Mouse (Mus musculus): ENCODE results near the gene Myo9a. TPM values are rescaled to one million over a fixed set of nuclear protein-coding genes. Genes with fewer than 3 reads are reported as not detected.
"Not testable (repeated sequence)": the region's sequence is repeated elsewhere in the genome, so short reads cannot be mapped to it uniquely, and the experiment has no call there.

Myo9a gene
- total RNA-seq, 2 experiments from 2014 or later = 61.0 to 65.7 TPM

DNA sequence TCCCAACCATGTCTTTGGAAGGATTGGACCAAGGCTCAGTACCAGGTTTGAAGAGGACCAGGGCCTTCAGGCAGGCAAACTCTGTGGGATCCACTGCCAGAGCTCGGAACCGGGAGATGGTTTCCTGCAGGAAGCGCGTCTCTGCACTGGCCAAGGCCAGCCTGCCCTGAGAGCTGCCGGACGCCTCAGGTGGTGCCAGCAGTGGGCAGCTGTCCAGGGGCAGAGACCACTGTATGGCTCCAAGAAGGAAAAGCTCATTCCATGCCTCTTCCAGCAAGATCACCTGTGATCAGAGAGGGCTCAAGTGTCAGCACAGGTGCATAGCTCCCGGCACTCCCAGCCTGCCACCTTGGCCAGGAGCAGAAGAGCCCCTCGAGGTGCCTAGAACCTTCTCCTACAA lies 196.6 kb downstream of the Myo9a start:
- no peak for DNase-seq (ENCODE audit: low spot score in 2 of 2)

DNA sequence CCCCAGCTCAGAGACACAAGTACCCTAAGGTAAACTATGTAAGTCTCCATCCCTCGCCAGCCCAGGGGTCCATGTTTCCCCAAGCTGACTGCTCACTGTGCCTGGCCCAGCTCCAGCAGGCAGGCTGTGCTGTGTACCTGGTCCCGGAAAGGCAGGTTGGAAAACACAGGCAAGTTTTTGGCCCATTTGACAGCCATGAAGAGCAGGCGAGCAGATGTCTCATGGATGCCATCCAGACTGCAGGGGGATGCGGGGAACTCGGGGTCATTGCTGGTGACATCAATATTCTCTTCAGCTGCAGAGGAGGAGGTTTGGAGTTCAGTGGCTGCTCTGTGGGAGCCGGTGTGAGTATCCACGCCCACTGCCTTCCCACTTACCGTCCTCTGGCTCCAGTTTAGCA lies 197.5 kb downstream of the Myo9a start:
- DNase-seq (ENCODE audit: low spot score in 2 of 2) = no peak

DNA sequence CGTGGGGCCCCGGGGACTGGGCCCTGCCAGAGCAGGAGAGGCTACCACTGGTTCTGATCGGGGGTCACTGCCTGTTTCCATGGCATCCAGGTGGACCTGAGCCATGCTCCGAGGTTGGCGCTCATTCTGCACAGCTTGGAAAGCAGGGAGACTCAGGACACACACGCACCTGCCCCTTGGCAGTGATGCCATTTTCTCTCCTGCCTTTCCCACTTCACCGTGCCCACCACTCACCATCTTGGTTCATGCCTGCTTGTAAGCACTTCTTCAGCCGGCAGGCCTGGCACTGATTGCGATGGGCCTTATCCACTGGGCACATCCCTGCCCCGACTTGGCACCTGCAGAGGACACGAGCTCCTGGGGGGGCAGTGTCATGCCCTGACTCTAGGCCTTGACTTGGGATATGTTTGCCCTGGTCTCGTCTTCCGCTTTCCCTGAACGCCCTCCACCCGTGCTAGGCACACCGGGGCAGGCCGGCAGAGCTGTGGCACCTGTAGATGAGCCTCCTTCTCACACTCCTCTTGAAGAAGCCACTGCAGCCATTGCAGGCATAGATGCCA lies 198.1 kb downstream of the Myo9a start:
- DNase-seq (ENCODE audit: low spot score in 2 of 2) = no peak

DNA sequence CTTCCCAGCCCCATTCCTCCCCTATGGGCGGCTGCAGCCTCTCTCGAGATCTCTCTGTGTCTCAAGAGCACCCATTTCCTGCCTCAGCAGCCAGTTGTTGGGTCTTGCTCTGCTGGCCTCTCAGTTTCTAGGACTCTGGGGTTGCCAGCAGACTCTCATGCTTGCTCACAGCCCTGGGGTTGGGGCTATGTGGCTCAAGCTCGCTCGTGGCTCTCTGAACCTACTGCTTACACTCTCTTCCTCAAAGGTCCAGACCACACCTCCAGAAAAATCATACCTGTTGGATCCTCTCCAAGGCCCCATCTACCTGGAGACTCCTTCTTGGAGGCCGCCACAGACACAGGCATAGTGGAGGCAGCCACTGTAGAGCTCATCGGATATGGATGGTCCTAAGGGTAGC lies 198.8 kb downstream of the Myo9a start:
- DNase-seq (ENCODE audit: low spot score in 2 of 2) = no peak

DNA sequence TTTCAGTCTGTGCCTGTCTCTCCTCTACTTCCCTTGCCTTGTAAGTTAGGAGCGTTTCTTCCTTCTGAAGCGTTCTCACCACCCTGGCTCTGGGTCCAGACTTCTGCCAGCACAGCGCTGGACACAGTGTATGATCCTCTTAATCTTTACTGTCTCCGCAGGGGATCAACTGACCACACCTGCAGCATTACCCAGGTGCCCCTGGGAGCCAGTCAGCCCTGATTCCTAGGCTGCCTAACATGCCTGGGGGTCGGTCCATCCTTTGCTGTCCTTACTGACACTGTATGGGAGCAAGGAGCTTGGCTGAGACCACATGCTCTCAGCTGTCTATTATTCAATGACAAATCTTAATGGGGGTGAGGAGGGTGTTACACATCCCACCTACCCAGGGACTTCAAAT lies 199.3 kb downstream of the Myo9a start:
- no peak for DNase-seq (ENCODE audit: low spot score in 2 of 2)

DNA sequence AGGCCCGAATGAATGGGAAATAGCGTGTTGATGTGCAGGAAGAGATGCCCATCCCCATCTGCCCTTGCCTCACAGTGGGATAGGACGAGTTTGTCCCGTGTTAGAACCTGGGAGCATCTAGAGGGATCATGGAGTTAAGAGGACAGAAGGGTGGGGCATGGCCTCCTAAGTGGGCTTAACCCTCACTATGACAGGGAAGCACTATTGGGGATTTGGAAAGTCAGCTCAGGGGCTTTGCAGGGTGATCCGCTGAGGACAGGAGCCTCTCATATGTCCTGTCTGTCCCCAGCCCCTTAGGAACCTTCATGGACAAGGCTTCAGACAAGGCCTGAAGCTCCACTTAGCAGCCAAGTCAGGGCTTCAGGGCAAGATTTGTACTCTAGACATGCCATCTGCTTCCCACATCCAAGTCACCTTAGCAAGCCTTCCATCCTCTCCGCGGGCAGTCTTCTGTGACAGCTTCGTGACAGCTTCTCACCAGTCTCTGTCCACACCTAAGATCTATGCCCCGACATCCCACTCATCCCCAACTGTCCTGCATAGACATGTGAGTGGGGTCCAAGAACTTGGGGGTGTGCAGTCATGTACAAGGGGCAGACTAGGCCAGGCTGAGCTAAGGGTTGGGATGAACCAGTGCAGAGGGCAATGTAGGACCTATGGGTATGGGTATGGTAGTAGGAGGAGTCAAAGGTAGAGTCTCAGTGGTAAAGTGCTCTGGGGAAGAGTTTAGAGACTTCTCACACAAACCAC lies 200.5 kb downstream of the Myo9a start:
- DNase-seq (ENCODE audit: low spot score in 2 of 2) = no peak

DNA sequence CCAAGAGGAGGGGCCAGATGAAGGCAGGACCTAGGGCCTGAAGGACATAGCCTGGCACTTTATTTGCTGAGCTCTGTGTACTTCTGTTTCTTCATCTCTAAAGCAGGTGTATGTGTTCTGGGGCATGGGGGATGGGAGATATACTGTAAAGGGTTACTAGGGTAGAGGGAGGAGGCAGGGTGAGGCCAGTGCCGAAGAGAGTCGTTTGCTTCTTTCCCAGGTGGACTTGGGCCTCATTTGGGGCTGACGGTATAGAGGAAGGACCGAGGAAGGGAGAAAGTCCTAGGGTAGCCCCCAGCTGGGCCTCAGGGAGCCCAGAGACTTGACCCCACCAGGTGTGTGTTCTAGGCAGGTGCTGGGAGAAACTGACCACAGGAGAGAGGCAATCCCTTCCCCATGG lies 201.2 kb downstream of the Myo9a start:
- no peak for DNase-seq (ENCODE audit: low spot score in 2 of 2)

DNA sequence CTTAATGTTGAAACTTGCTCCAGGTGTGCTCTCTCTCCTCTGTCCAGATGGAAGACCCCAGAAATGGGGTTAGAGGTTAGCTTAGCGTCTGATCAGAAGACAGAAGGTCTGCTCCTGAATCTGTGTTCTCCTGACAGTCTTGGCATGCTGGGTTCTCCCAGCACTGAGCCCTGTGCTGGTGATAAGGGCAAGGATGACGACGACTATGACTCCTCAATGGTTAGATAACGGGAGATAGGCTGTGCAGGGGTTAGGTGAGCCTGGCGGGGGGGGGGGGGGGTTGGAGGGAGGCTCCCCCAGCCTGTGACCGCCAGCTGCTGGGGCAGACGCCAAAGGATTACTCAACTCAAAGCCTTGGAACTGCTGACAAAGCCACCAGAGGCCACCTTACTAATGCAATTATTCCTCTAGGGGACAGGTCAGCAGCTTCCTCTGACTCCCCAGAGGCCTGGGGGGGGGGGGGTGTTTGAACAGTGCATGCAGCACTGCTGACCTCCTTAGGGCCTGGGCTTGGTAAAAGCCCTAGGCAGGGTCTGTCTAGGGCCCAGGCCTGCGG lies 201.9 kb downstream of the Myo9a start:
- DNase-seq (ENCODE audit: low spot score in 2 of 2) = no peak

DNA sequence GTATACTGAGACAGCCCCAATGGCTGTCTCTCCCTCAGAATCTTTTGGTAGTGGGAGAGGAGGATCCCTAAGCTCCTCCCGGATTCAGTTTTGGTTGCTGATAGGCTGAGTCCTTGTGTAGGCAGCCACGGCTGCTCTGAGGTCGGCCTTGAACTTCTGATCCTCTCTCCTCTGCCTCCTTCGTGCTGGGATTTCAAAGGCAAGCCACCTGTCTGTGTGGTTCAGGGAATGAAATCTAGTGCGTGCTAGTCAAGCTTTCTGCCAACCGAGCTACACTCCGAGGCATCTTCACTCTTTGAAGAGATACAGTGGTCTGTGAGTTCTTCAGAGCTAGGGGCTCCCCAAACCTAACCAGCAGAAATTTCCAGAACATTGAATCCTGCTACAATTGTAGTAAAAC lies 202.9 kb downstream of the Myo9a start:
- no peak for DNase-seq (ENCODE audit: low spot score in 2 of 2)

DNA sequence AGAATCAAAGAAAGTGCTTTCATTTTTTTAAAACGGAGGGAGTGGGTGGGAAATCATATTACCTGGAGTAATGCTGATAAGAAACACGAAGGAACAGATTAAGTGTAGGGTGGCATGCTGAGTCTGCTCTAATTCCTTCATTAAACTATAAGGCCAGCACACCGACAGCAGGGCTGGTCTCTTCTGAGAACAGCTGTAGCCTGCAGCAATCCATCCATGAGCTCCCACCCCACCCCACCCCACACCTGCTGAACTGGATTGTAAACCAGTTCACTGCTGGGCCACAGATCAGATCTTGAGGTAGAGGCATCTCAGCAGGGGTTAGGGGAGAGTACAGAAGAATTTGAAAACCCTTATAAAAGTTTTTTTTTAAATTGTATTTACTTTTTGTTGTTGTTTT lies 204.5 kb downstream of the Myo9a start:
- DNase-seq (ENCODE audit: low spot score in 2 of 2) = no peak

DNA sequence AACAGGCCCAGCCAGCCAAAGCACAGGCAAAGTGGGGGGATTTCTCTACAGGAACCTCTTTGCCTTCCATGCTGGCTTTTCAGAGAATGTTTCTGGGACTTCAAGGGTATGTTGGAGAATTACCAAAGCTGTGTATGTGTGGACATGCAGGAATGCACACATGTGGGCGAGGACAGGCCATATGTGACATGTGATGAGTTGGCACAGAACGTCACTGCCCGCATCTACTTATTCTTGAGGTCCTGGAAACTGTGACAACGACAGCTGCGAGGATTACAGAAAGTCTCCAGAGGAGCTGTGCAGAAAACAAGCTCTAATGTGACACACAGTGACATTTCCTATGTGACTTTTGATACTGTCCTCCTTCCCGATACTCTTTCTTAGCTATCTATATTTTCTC lies 205.0 kb downstream of the Myo9a start:
- no peak for DNase-seq (ENCODE audit: low spot score in 2 of 2)

DNA sequence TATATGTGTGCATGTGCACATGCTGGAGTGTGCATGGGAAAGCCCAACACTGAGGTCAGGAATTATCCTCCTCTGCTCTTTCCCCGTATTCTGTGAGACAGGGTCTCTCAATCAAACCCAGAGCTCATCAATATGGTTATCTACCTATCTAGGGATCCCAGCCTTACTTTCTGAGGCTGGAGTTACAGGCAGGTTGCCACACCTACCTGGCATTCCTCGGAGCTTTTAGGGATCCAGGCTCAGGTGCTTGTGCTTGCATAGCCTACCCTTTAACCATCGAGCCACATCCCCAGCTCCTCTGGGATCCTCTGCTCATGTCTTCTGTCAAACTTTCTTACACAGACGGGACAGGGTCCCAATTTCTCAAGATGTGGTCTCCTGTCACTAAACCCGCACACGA lies 205.8 kb downstream of the Myo9a start:
- no peak for DNase-seq (ENCODE audit: low spot score in 2 of 2)

DNA sequence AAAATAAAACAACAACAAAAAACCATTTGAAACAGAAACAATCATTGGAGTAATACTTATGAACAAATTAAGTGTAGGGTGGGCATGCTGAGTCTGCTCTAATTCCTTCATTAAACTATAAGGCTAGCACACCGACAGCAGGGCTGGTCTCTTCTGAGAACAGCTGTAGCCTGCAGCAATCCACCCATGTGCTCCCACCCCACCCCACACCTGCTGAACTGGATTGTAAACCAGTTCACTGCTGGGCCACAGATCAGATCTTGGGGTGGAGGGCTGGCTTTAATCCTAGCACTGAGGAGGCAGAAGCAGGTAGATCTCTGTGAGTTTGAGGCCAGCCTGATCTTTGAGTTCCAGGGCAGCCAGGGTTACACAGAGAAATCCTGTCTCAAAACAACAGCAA lies 207.4 kb downstream of the Myo9a start:
- DNase-seq (ENCODE audit: low spot score in 2 of 2) = not testable (repeated sequence)

DNA sequence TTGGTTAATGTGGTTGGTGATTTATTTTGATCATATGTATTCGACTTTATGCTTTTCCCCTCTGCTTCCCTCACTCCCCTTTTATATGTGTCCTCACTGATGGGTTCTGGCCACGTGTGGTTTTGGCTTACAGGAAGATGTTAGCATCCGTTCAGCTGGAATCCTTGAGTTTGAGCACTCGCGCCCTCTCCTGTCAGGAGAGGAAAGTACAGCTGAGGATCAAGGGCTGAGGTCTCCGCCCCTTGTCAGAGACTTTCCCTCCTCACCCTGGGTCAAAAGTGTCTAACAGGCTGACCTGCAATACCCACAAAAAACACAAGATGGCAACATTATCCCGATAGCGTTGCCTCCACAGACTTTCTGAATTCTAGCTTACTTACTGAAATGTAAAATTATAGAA lies 208.6 kb downstream of the Myo9a start:
- peak; percentile 53 to 69 for DNase-seq (ENCODE audit: low spot score in 2 of 2)

DNA sequence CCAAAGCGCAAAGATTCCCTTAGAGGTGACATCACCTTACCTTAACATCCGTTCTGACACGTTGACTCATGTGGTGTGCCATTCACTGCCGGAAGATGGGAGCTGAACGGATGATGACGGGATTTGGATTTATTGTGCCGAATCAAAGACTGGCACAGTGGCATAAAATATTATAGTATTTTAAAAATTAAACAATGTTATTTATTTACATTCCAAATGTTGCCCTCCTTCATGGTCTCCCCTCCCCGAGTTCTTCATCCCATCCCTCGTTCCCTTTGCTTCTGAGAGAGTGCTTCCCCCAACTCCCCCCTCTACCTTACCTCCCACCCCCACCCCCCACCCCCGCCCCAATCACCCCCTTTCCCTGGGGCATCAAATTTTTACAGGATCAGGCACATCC lies 209.9 kb downstream of the Myo9a start, which contains the start of gene Nr2e3:
Nr2e3 (minus strand) TSS at position 101 of the 400 bp plus-strand sequence.
- DNase-seq (ENCODE audit: low spot score in 2 of 2) = no peak

DNA sequence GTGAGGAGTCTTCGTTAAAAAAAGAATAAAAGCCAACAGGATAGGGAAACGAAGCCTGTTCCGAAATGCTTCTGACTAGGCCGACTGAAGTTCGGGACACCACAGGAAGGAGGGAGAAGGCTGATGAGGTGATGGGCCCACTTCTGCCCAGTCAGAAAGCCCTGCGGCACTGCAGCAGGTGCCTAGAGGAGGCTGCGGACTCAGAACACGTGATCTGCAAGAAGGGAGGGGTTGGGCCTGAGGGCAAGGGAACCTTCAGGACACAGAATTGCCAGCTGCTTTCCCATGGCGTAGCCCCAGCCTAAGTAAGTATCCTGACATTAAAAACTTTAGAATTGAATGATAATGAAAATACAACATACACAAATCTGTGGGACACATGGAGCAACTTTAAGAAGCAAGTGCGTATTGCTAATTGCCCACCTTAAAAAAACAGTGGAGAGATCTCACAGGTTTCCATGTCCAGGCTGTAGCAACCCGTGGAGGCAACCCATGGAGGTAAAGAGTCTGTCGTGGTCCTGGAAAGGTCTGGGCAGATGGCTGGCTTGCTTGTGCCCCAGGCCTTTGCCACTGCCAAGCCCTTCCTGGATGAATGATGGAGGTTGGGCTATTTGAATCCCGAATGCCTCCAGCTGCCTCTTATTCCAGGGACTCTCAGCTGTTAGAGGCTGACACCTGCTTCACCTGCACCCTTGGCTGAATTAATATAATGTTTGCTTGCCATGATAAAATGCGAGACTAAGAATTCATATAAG lies 210.7 kb downstream of the Myo9a start:
- no peak for DNase-seq (ENCODE audit: low spot score in 2 of 2)

DNA sequence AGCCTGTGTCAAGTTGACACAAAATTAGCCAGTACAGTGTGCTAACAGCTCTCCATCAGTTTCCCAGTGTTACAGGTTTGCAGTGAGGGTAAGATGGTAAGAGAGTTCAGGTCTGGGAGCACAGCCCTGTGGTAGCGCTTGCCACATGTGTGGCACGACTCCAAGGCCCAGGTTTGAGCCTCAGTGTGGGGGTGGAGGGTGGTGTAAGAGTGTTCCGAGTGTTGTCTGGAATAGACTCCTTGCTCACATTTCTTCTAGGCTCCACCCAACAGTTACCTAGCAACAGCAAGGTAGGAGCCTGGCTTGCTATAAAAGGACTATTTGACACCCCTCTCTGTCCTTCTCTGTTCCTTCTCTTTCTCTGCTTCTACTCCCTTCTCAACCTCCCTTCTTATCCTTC lies 213.7 kb downstream of the Myo9a start:
- DNase-seq (ENCODE audit: low spot score in 2 of 2) = no peak

DNA sequence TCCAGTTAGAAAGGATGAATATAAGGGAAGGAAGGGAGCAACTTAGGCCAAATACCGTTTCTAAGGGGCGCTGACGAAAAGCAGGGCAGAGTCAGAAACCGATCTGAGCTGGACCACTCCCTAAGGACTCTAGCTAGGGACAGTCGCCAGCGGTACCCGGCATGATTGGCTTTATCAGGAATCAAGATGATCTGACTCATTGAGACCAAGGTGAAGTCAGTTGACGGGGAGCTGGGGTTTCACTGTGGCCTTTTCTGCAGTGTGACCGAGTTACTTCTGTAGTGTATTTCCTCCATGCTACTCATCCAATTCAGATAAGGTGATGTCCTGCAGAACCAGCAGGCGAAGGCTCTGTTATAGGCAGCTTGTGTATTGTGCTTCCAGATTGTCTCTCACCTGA lies 214.3 kb downstream of the Myo9a start:
- DNase-seq (ENCODE audit: low spot score in 2 of 2) = no peak

DNA sequence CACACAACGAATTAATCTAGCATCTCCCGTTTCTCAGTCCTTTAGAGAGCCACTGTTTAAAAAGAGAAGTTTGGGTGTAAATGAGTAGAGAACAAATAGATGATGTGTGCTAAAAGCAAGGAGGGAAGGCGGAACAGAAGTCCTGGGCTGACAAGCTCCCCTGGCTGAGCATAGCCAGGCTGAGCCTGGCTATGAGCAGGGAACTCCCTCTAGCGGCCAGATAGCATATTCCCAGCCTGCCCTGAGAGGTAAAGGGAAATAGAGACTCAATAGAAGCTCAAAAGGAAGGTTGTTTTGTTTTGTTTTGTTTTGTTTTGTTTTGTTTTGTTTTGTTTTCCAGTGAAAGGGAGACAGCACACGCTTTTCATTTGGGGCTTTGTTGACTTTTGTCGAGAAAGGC lies 218.7 kb downstream of the Myo9a start:
- DNase-seq (ENCODE audit: low spot score in 2 of 2) = peak; percentile 44 to 77

DNA sequence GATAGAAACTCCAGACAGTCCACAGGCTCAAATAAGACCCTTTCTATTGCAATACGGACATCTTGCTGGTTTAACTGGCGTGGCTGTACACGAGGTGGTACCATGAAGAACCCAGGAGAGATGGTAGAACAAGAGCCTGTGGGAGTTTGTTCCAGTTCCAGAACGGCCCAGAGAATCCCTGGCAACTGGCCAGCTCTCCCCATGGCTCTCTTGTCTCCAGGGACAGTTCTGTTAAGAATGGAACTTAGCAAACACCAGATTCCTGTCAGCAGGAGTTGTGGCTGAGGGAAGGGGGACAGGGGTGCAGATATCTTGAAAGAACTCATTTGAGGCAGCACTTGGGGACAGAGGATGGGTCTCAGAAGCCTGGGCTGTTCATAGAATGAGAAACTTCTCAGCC lies 220.6 kb downstream of the Myo9a start:
- no peak for DNase-seq (ENCODE audit: low spot score in 2 of 2)
